Mouse (Mus musculus): Measurements from ENCODE around the gene Nol4l. TPM values are rescaled to one million over a fixed set of nuclear protein-coding genes. Genes with fewer than 3 reads are reported as not detected.
"Not testable (repeated sequence)": the region's sequence is repeated elsewhere in the genome, so short reads cannot be mapped to it uniquely, and the experiment has no call there.

Nol4l gene
- polyA plus RNA-seq, 1 experiment from 2014 or later = 5.8 TPM

GRCm38 (mm10) chr2:153399166-153399565 is 130.6 kb downstream of the Nol4l start:
- H3K27ac ChIP-seq = no peak overlapping the region
- no peaks in the 10 kb centered on the region for H3K79me2 ChIP-seq (ENCODE audit: inconsistent target)
- peaks cover 83% of the 10 kb centered on the region for H3K36me3 ChIP-seq (ENCODE audit: inconsistent target)
- 96% methylated on average over 15 of the region's 15 CpGs for WGBS (ENCODE audit: missing documents)
- H3K4me3 ChIP-seq (ENCODE audit: inconsistent target) = no peak overlapping the region

GRCm38 (mm10) chr2:153397790-153398515 is 131.8 kb downstream of the Nol4l start:
- Histone ChIP-seq H3K79me2 (ENCODE audit: inconsistent target) (no peaks in the 10 kb centered on the region), H3K4me3 (ENCODE audit: inconsistent target) (no peak overlapping the region), H3K36me3 (ENCODE audit: inconsistent target) (peaks cover 95% of the 10 kb centered on the region), H3K27ac (no peak overlapping the region)
- 88% methylated on average over 11 of the region's 11 CpGs for WGBS (ENCODE audit: missing documents)

GRCm38 (mm10) chr2:153393045-153393444 is 136.7 kb downstream of the Nol4l start:
- Histone ChIP-seq H3K27ac (no peak overlapping the region), H3K79me2 (ENCODE audit: inconsistent target) (peaks cover 25% of the 10 kb centered on the region; the same call in 1 of the 2 replicates), H3K4me3 (ENCODE audit: inconsistent target) (no peak overlapping the region), H3K36me3 (ENCODE audit: inconsistent target) (peaks cover 70% of the 10 kb centered on the region)
- WGBS (ENCODE audit: missing documents) = 95% methylated on average over 10 of the region's 10 CpGs

DNA sequence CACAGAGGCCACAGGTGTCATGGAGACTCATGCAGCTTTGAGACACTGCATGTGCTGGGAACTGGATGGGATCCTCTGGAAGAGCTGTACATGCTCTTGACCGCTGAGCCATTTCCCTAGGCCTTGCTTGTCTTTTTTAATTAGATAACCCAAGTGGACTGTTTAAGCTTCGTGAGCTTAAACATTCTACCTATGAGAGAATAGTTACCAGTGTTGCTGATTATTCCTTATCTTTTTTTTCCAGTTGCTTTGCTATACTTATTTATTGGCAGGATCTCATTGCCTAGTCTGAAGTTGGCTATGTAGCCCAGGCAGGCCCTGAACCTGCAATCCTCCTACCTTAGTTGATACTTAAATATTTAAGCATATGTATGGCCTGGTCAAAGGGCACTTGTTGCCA is 139.9 kb downstream of the Nol4l start:
- Histone ChIP-seq H3K27ac (no peak overlapping the region), H3K79me2 (ENCODE audit: inconsistent target) (peaks cover 40% of the 10 kb centered on the region; the same call in 1 of the 2 replicates), H3K4me3 (ENCODE audit: inconsistent target) (no peak overlapping the region), H3K36me3 (ENCODE audit: inconsistent target) (peaks cover 43% of the 10 kb centered on the region)
- 95% methylated on average over 2 of the region's 2 CpGs for WGBS (ENCODE audit: missing documents)

GRCm38 (mm10) chr2:153380479-153380878 is 149.3 kb downstream of the Nol4l start:
- Histone ChIP-seq H3K79me2 (ENCODE audit: inconsistent target) (peaks cover 88% of the 10 kb centered on the region), H3K4me3 (ENCODE audit: inconsistent target) (no peak overlapping the region), H3K36me3 (ENCODE audit: inconsistent target) (peaks cover 12% of the 10 kb centered on the region; the same call in 1 of the 2 replicates), H3K27ac (no peak overlapping the region)
- 100% methylated on average over 1 of the region's 1 CpGs for WGBS (ENCODE audit: missing documents)

- 95% methylated on average over 2 of the region's 2 CpGs for WGBS (ENCODE audit: missing documents)
- Histone ChIP-seq H3K4me3 (ENCODE audit: inconsistent target) (no peak overlapping the region), H3K36me3 (ENCODE audit: inconsistent target) (0 out of 2 replicates have a peak, but pooled peaks cover 4% of the 10 kb centered on the region), H3K27ac (no peak overlapping the region), H3K79me2 (ENCODE audit: inconsistent target) (peaks cover 98% of the 10 kb centered on the region)
Measured at GRCm38 (mm10) chr2:153375380-153375779, 154.4 kb downstream of the Nol4l start.

DNA sequence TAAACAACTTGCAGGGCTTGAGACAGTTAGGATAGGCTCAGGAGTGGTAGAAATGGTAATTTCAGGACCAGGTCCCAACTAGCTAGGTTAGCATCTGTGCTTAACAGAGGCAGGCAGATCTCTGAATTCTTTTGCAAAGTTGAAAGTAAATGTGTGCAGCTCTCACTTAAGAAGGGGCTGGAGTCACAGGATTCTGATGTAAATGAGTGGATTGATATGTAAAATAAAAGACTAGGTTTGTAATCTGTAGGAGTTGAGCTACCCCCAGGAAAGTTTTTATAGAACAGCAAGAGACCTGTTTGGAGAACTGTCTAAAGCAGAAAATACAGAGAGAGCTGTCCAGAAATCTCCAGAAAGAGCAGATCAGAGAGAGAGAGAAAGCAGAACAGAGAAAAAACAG is 158.9 kb downstream of the Nol4l start:
- no peak overlapping the region for H3K27ac ChIP-seq
- peaks cover 75% of the 10 kb centered on the region for H3K79me2 ChIP-seq (ENCODE audit: inconsistent target)
- peaks cover 24% of the 10 kb centered on the region; the same call in 1 of the 2 replicates for H3K36me3 ChIP-seq (ENCODE audit: inconsistent target)
- no peak overlapping the region for H3K4me3 ChIP-seq (ENCODE audit: inconsistent target)

- peaks cover 71% of the 10 kb centered on the region for H3K79me2 ChIP-seq (ENCODE audit: inconsistent target)
- H3K36me3 ChIP-seq (ENCODE audit: inconsistent target) = peaks cover 52% of the 10 kb centered on the region; the same call in 1 of the 2 replicates
- H3K4me3 ChIP-seq (ENCODE audit: inconsistent target); H3K27ac ChIP-seq: not testable (repeated sequence)
- 95% methylated on average over 13 of the region's 14 CpGs for WGBS (ENCODE audit: missing documents)
Measured at GRCm38 (mm10) chr2:153364531-153364930, 165.2 kb downstream of the Nol4l start.

- 100% methylated on average over 1 of the region's 1 CpGs for WGBS (ENCODE audit: missing documents)
- Histone ChIP-seq H3K27ac (no peak overlapping the region), H3K4me3 (ENCODE audit: inconsistent target) (no peak overlapping the region), H3K36me3 (ENCODE audit: inconsistent target) (peaks cover 54% of the 10 kb centered on the region; the same call in 1 of the 2 replicates), H3K79me2 (ENCODE audit: inconsistent target) (peaks cover 90% of the 10 kb centered on the region)
Measured at GRCm38 (mm10) chr2:153361101-153361710, 168.6 kb downstream of the Nol4l start.

Other genes with a start within 250 kb of the Nol4l start
- 28.0 to 32.8 TPM (median 28.4 TPM) in 3 replicates for gene Kif3b, start 238.6 kb downstream of the Nol4l start, polyA plus RNA-seq (2018)
- gene Asxl1, start 184.1 kb downstream of the Nol4l start, polyA plus RNA-seq (2018) = 14.5 to 22.9 TPM (median 17.8 TPM) in 3 replicates
- not detected in 3 replicates for gene 4930404H24Rik, start 37.2 kb downstream of the Nol4l start, polyA plus RNA-seq (2018)
- 43.4 to 46.2 TPM (median 43.5 TPM) in 3 replicates for gene Commd7, start 102.8 kb upstream of the Nol4l start, polyA plus RNA-seq (2018)
- 0.36 to 0.75 TPM (median 0.59 TPM) in 3 replicates for gene Dnmt3b, start 119.5 kb upstream of the Nol4l start, polyA plus RNA-seq (2018)
- gene Dnmt3c, start 166.7 kb upstream of the Nol4l start, polyA plus RNA-seq (2018) = 0.06 to 0.09 TPM in 2 of 3 replicates, not detected in the other
- 75.5 to 129 TPM (median 95.7 TPM) in 3 replicates for gene Mapre1, start 211.3 kb upstream of the Nol4l start, polyA plus RNA-seq (2018)
- 0.14 TPM in 1 of 3 replicates, not detected in the others for gene Efcab8, start 250.0 kb upstream of the Nol4l start, polyA plus RNA-seq (2018)

Data from macrophage (primary cell).